ENCODE assay signal across 8 mouse cellular contexts in genomic region chr15:8444890-8445597, GRCm38 (mm10). TPM values are rescaled to one million over a fixed set of nuclear protein-coding genes. Genes with fewer than 3 reads are reported as not detected.
DNase-seq lines count a peak whose midpoint lies in the region; ATAC-seq and TF ChIP-seq lines count a peak whose summit lies in the region.

No protein-coding gene starts in this region.

- H3K79me2 ChIP-seq in myocyte (ENCODE audit: control insufficient read depth, insufficient read depth): peaks cover 66% of the 10 kb centered on the region

- TF ChIP-seq POLR2A in embryonic fibroblast, embryonic 13.5 days (IDR thresholded peaks at IDR 0.05; ENCODE audit: low read depth, low read length): peak; percentile 24; the same call in 1 of the 2 replicates
- TF ChIP-seq POLR2A in myocyte (IDR thresholded peaks at IDR 0.05; ENCODE audit: insufficient read length, low read depth): peak; percentile 46

- H3K9ac ChIP-seq in kidney, embryonic 15.5 days: peak overlapping the region; percentile 86
- peak overlapping the region; percentile 99 for H3K9ac ChIP-seq in liver, embryonic 11.5 days (ENCODE audit: low read depth, low read length)

- DNase-seq in CD4-positive helper T cell, adult 2 months (ENCODE audit: low read depth, low spot score): peak; percentile 91
- DNase-seq in brain, adult 2 months (ENCODE audit: low read depth, low spot score): peak; percentile 96
- DNase-seq in heart, embryonic 10.5 days (ENCODE audit: low spot score): peak; percentile 93
- peak; percentile 80 for DNase-seq in liver, embryonic 11.5 days (ENCODE audit: low spot score)
- DNase-seq in spleen, postnatal 4 days (ENCODE audit: low spot score in 2 of 2): peak; percentile 86 to 91

- peak overlapping the region; percentile 94 for H3K27ac ChIP-seq in embryonic fibroblast, embryonic 13.5 days (ENCODE audit: insufficient read depth, low read length)
- peak overlapping the region; percentile 99 for H3K27ac ChIP-seq in heart, embryonic 10.5 days
- H3K27ac ChIP-seq in kidney, embryonic 15.5 days: peak overlapping the region; percentile 98
- H3K27ac ChIP-seq in liver, embryonic 11.5 days (ENCODE audit: low read depth, low read length): peak overlapping the region; percentile 99

- H3K9me3 ChIP-seq in heart, embryonic 10.5 days: no peaks in the 10 kb centered on the region
- no peaks in the 10 kb centered on the region for H3K9me3 ChIP-seq in kidney, embryonic 15.5 days (replicated peaks)
- no peaks in the 10 kb centered on the region for H3K9me3 ChIP-seq in liver, embryonic 11.5 days (ENCODE audit: control insufficient read depth, low read length)

- WGBS in heart, embryonic 10.5 days: under 1% methylated on average over 57 of the region's 57 CpGs
- WGBS in kidney, embryonic 15.5 days: under 1% methylated on average over 50 of the region's 57 CpGs
- under 1% methylated on average over 52 of the region's 57 CpGs for WGBS in liver, embryonic 11.5 days

- no peaks in the 10 kb centered on the region for H3K27me3 ChIP-seq in heart, embryonic 10.5 days (ENCODE audit: insufficient read depth, poor library complexity, severe bottlenecking)
- H3K27me3 ChIP-seq in kidney, embryonic 15.5 days: no peaks in the 10 kb centered on the region
- no peaks in the 10 kb centered on the region for H3K27me3 ChIP-seq in liver, embryonic 11.5 days (replicated peaks; ENCODE audit: control insufficient read depth, insufficient read depth, low read length)
- H3K27me3 ChIP-seq in myocyte (ENCODE audit: control insufficient read depth, insufficient read depth, insufficient read length): no peaks in the 10 kb centered on the region

- H3K36me3 ChIP-seq in heart, embryonic 10.5 days: no peaks in the 10 kb centered on the region
- H3K36me3 ChIP-seq in kidney, embryonic 15.5 days: no peaks in the 10 kb centered on the region
- H3K36me3 ChIP-seq in liver, embryonic 11.5 days (ENCODE audit: control insufficient read depth, insufficient read depth, low read length): no peaks in the 10 kb centered on the region
- no peaks in the 10 kb centered on the region for H3K36me3 ChIP-seq in myocyte (ENCODE audit: control insufficient read depth, insufficient read depth)

- H3K4me2 ChIP-seq in kidney, embryonic 15.5 days: peak overlapping the region; percentile 96
- H3K4me2 ChIP-seq in liver, embryonic 11.5 days: peak overlapping the region; percentile 95
- peak overlapping the region; percentile 96 for H3K4me2 ChIP-seq in myocyte (ENCODE audit: low read depth)

- ATAC-seq in kidney, embryonic 15.5 days (replicated peaks; ENCODE audit: low FRiP score): peak; percentile 72
- ATAC-seq in liver, embryonic 11.5 days (replicated peaks; ENCODE audit: low FRiP score): peak; percentile 78

- peak overlapping the region; percentile 95 for H3K4me3 ChIP-seq in embryonic fibroblast, embryonic 13.5 days (ENCODE audit: insufficient read depth, low read length)
- peak overlapping the region; percentile 94 for H3K4me3 ChIP-seq in heart, embryonic 10.5 days
- peak overlapping the region; percentile 79 for H3K4me3 ChIP-seq in kidney, embryonic 15.5 days (replicated peaks)
- H3K4me3 ChIP-seq in liver, embryonic 11.5 days (ENCODE audit: low read depth, low read length): peak overlapping the region; percentile 97
- peak overlapping the region; percentile 70 for H3K4me3 ChIP-seq in myocyte

- peaks cover 4% of the 10 kb centered on the region; the same call in 1 of the 2 replicates for H3K4me1 ChIP-seq in embryonic fibroblast, embryonic 13.5 days (ENCODE audit: control insufficient read depth, insufficient read depth, low read length)
- H3K4me1 ChIP-seq in heart, embryonic 10.5 days: peaks cover 8% of the 10 kb centered on the region; the same call in 1 of the 2 replicates
- H3K4me1 ChIP-seq in kidney, embryonic 15.5 days: peaks cover 15% of the 10 kb centered on the region
- peaks cover 12% of the 10 kb centered on the region for H3K4me1 ChIP-seq in liver, embryonic 11.5 days (replicated peaks; ENCODE audit: control insufficient read depth, insufficient read depth, low read length)

- TF ChIP-seq CTCF in embryonic fibroblast, embryonic 13.5 days (IDR thresholded peaks at IDR 0.05; ENCODE audit: borderline replicate concordance, insufficient read depth, low read length): peak; percentile 76; the same call in 1 of the 2 replicates

- H3ac ChIP-seq in myocyte (ENCODE audit: control insufficient read depth, insufficient read length): peak overlapping the region; percentile 99

TF ChIP-seq in myocyte, 11 proteins besides CTCF, POLR2A, EP300 and RAD21:
- peak in 1 of 3 experiments; percentile 18 for TF ChIP-seq MYOG (IDR thresholded peaks at IDR 0.05; ENCODE audit: control insufficient read depth in 1 of 3, insufficient read depth in 1 of 3, insufficient read length in 2 of 3, low read depth in 2 of 3)
- no peak for TF ChIP-seq TCF12 (IDR thresholded peaks at IDR 0.05; ENCODE audit: insufficient read depth, poor library complexity, severe bottlenecking)
- peak; percentile 56 for TF ChIP-seq E2F4 (IDR thresholded peaks at IDR 0.05; ENCODE audit: insufficient read depth)
- TF ChIP-seq POLR2AphosphoS2 (IDR thresholded peaks at IDR 0.05; ENCODE audit: insufficient read length, low read depth): peak; percentile 32

RNA-seq across cellular contexts. Expression of gene Nipbl, which starts 0.8 kb away (rescaled TPM):
- polyA plus RNA-seq in embryonic fibroblast, embryonic 13.5 days (2011; ENCODE audit: insufficient read length, low read depth, missing spikeins): 40.3 and 48.7 TPM in 2 replicates
- polyA plus RNA-seq in heart, embryonic 10.5 days (2016; fragmentation: Nextera tagmentation; extraction: Ambion mirVana): 10.7 and 15.1 TPM in 2 replicates
- polyA plus RNA-seq in kidney, embryonic 15.5 days (2015; fragmentation: Nextera tagmentation; extraction: Ambion mirVana): 18.3 and 18.7 TPM in 2 replicates
- 15.3 and 16.8 TPM in 2 replicates for polyA plus RNA-seq in liver, embryonic 11.5 days (2014; fragmentation: Nextera tagmentation; extraction: Ambion mirVana)
- polyA plus RNA-seq in myocyte (2012; fragmentation: generic; extraction: Trizol): 6.5 TPM

Comparison
In these comparisons a context has a peak if more than half of its experiments do, and no peak if none do; other contexts are left out.
1. Peak in every context shown above with its lines: DNase-seq, ATAC-seq, H3K4me3 ChIP-seq and H3K27ac ChIP-seq.